Mouse (Mus musculus): Measurements from ENCODE around the gene Amigo1.

DNA sequence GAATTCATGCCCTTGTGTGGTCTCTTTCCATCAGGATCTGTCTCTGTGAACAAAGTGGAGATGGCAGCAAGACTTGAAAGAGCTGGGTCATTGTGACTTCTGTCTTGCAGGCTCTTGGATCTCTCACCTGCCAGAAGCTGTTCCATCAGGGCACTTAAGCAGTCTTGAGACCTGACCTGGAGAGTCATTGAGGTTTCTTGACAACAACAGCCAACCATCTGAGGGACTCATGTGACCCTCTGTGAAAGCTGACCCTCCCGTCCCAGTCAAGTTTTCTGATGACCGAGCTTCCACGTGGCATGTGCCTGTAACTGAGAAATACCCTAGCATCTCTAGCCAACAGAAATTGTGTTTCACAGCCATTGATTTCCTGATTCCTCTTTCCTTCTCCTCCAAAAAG, 1.4 kb upstream of the Amigo1 start:
- no peak for TF ChIP-seq CTCF (IDR thresholded peaks at IDR 0.05; ENCODE audit: extremely low read depth, insufficient read depth, low read length)
- no peak for TF ChIP-seq POLR2A (IDR thresholded peaks at IDR 0.05; ENCODE audit: extremely low read depth, insufficient read depth, low read length)
